In the genomic region with DNA sequence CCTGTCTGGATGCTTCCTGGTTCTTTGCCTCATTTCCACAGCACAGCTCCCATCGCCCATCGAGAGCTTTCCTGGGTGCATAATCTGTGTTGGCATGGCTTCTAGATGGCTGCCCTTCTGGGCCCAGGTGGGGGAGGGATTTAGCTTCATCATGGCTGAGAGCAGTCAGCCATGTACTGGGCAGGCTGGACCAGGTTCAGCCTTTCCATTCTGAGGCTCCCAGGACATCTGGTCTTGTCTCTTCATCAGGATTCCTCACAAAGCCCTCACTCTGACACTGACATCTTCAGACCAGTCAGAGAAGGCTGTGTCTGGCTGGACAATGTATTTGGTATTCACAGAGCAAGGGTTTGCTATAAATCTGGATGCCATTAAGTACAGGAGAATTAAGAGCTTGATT, we compare ENCODE assay signal across 21 mouse cellular contexts. TPM values are rescaled to one million over a fixed set of nuclear protein-coding genes. Genes with fewer than 3 reads are reported as not detected.
DNase-seq lines count a peak whose midpoint lies in the region; ATAC-seq and TF ChIP-seq lines count a peak whose summit lies in the region.
"Had no signal": no experiment of that assay in that cellular context is flagged by ENCODE, and none has a peak within 500 bp of the region (broad histone marks: within the 10 kb centered on the region; RNA-seq: fewer than 3 reads in every experiment).

No protein-coding gene starts in this region.

- no peak overlapping the region for H3K9ac ChIP-seq in neural tube, embryonic 13.5 days
- H3K9ac ChIP-seq in neural tube, embryonic 15.5 days (replicated peaks) = no peak overlapping the region
- H3K9ac ChIP-seq in intestine, postnatal 0 days (ENCODE audit: low read depth, low read length) = no peak overlapping the region
- H3K9ac ChIP-seq: forebrain, embryonic 15.5 days; heart, embryonic 15.5 days; hindbrain, embryonic 14.5 days had no signal

- 0 out of 2 replicates have a peak overlapping the region, but pooled peaks have one; percentile 3 for H3K27ac ChIP-seq in neural tube, embryonic 13.5 days (replicated peaks)
- no peak overlapping the region for H3K27ac ChIP-seq in neural tube, embryonic 15.5 days (replicated peaks)
- H3K27ac ChIP-seq in intestine, postnatal 0 days (ENCODE audit: low read depth, low read length) = no peak overlapping the region
- H3K27ac ChIP-seq: forebrain, embryonic 15.5 days; heart, adult 2 months; heart, embryonic 15.5 days; hindbrain, embryonic 14.5 days had no signal

- H3K27me3 ChIP-seq in neural tube, embryonic 13.5 days = no peaks in the 10 kb centered on the region
- no peaks in the 10 kb centered on the region for H3K27me3 ChIP-seq in neural tube, embryonic 15.5 days (replicated peaks)
- no peaks in the 10 kb centered on the region for H3K27me3 ChIP-seq in intestine, postnatal 0 days (replicated peaks; ENCODE audit: control insufficient read depth, insufficient read depth, low read length)
- H3K27me3 ChIP-seq: forebrain, embryonic 15.5 days; heart, embryonic 15.5 days had no signal

- no peak for TF ChIP-seq CTCF in intestine, postnatal 0 days (IDR thresholded peaks at IDR 0.05; ENCODE audit: low read depth)

- ATAC-seq in neural tube, embryonic 13.5 days (ENCODE audit: low read depth) = no peak
- ATAC-seq in neural tube, embryonic 15.5 days (ENCODE audit: low FRiP score) = no peak
- no peak for ATAC-seq in intestine, postnatal 0 days
- ATAC-seq: CD4-positive, CD25-positive, alpha-beta regulatory T cell, adult 4 months; forebrain, embryonic 15.5 days had no signal

- H3K4me3 ChIP-seq in neural tube, embryonic 13.5 days = no peak overlapping the region
- H3K4me3 ChIP-seq in neural tube, embryonic 15.5 days (replicated peaks) = no peak overlapping the region
- H3K4me3 ChIP-seq in intestine, postnatal 0 days (ENCODE audit: low read depth, low read length) = no peak overlapping the region
- H3K4me3 ChIP-seq: forebrain, embryonic 15.5 days; heart, adult 2 months; heart, embryonic 15.5 days had no signal

- 0 out of 2 replicates have a peak, but pooled peaks cover 8% of the 10 kb centered on the region for H3K4me1 ChIP-seq in neural tube, embryonic 13.5 days (replicated peaks)
- peaks cover 4% of the 10 kb centered on the region; the same call in 1 of the 2 replicates for H3K4me1 ChIP-seq in neural tube, embryonic 15.5 days
- H3K4me1 ChIP-seq in intestine, postnatal 0 days (replicated peaks; ENCODE audit: control insufficient read depth, insufficient read depth, low read length) = no peaks in the 10 kb centered on the region
- H3K4me1 ChIP-seq: forebrain, embryonic 15.5 days had no signal

- intact Hi-C loops in left cerebral cortex, postnatal 4 days (cut with DNase I) = no loop called here
- intact Hi-C loops in left cerebral cortex, postnatal 36 days (cut with DNase I) = no loop called here

- no peak overlapping the region for H3K4me2 ChIP-seq in neural tube, embryonic 13.5 days
- no peak overlapping the region for H3K4me2 ChIP-seq in neural tube, embryonic 15.5 days
- H3K4me2 ChIP-seq in intestine, postnatal 0 days (replicated peaks; ENCODE audit: low read depth) = no peak overlapping the region
- H3K4me2 ChIP-seq: forebrain, embryonic 15.5 days; heart, embryonic 11.5 days; heart, embryonic 15.5 days; hindbrain, embryonic 14.5 days had no signal

- DNase-seq in cerebellum, postnatal 10 days = peak; percentile 79 to 83
- no peak for DNase-seq in cerebellum, postnatal 25 days
- peak; percentile 57 for DNase-seq in left cerebral cortex, postnatal 4 days
- no peak for DNase-seq in left cerebral cortex, postnatal 36 days (ENCODE audit: low spot score in 2 of 2)
- DNase-seq: adrenal gland, adult 8-10 months; adrenal gland, postnatal 36 days; B cell, adult 2 months; cerebellum, adult 2 months; gastrocnemius, postnatal 14 days; heart, adult 2 months; heart, postnatal 14 days had no signal

- H3K9me3 ChIP-seq in neural tube, embryonic 13.5 days = no peaks in the 10 kb centered on the region
- H3K9me3 ChIP-seq in neural tube, embryonic 15.5 days (replicated peaks) = no peaks in the 10 kb centered on the region
- H3K9me3 ChIP-seq in intestine, postnatal 0 days (ENCODE audit: control insufficient read depth) = no peaks in the 10 kb centered on the region
- H3K9me3 ChIP-seq: forebrain, embryonic 15.5 days; heart, embryonic 15.5 days had no signal

- no peaks in the 10 kb centered on the region for H3K36me3 ChIP-seq in neural tube, embryonic 13.5 days
- no peaks in the 10 kb centered on the region for H3K36me3 ChIP-seq in neural tube, embryonic 15.5 days
- H3K36me3 ChIP-seq in intestine, postnatal 0 days (ENCODE audit: control insufficient read depth, insufficient read depth) = no peaks in the 10 kb centered on the region
- H3K36me3 ChIP-seq: forebrain, embryonic 15.5 days; G1E; heart, embryonic 15.5 days had no signal

- 82% methylated on average over 2 of the region's 2 CpGs for WGBS in neural tube, embryonic 13.5 days
- WGBS in neural tube, embryonic 15.5 days = 81% methylated on average over 2 of the region's 2 CpGs
- WGBS in intestine, postnatal 0 days = 88% methylated on average over 2 of the region's 2 CpGs

RNA-seq across cellular contexts. Expression of a gene that starts 11.4 kb away (rescaled TPM):
- under 1 TPM in 1 of 2 experiments, not detected in 1; 0.26 TPM for total RNA-seq in left cerebral cortex, postnatal 4 days (2021)
- not detected for total RNA-seq in left cerebral cortex, postnatal 36 days (2021)
- polyA plus RNA-seq in neural tube, embryonic 13.5 days (2015; fragmentation: Nextera tagmentation; extraction: Ambion mirVana) = 0.11 and 0.15 TPM in 2 replicates
- 0.18 and 0.36 TPM in 2 replicates for polyA plus RNA-seq in neural tube, embryonic 15.5 days (2015; fragmentation: Nextera tagmentation; extraction: Ambion mirVana)
- 0.18 and 0.25 TPM in 2 replicates for polyA plus RNA-seq in intestine, postnatal 0 days (2015; fragmentation: Nextera tagmentation; extraction: Ambion mirVana)
- total RNA-seq: adrenal gland, postnatal 36 days; gastrocnemius, postnatal 14 days; heart, adult 2 months; heart, postnatal 14 days; hematopoietic stem cell, adult 5-6 weeks had no signal
- polyA plus RNA-seq: CD4-positive, CD25-positive, alpha-beta regulatory T cell, adult 4 months; forebrain, embryonic 15.5 days had no signal

Comparison
In these comparisons a context has a peak if more than half of its experiments do, and no peak if none do; other contexts are left out.
1. DNase-seq: peak in cerebellum, postnatal 10 days (2 of 2) and left cerebral cortex, postnatal 4 days (single experiment); none in cerebellum, postnatal 25 days (0 of 2) and left cerebral cortex, postnatal 36 days (0 of 2).